Mouse (Mus musculus) forebrain, embryonic 14.5 days (tissue): ENCODE results near the gene Tm7sf3. TPM values are rescaled to one million over a fixed set of nuclear protein-coding genes. Genes with fewer than 3 reads are reported as not detected.

ENCODE experiments used
- ATAC-seq: fragments of 200-750 bp; cut with Nextera tagmentation; 2 replicates; pipeline ENCODE4 v1.8.0; 2017; ENCODE audit warnings: mild to moderate bottlenecking, moderate library complexity
- DNase-seq: peaks from one replicate; pipeline ENCODE4 v3.0.0-alpha.2; 2015; ENCODE audit warnings: low spot score
- H3K27ac ChIP-seq: fragments of 300-500 bp; sonication (generic); 2 replicates; pipeline ENCODE4 v1.5.1; 2014; ENCODE audit warnings: low read depth, mild to moderate bottlenecking, control low read depth, low read length, moderate library complexity
- H3K27me3 ChIP-seq: fragments of 300-500 bp; sonication (generic); replicated peaks from 2 replicates; pipeline ENCODE4 v1.6.1; 2014; ENCODE audit warnings: low read length, control low read depth, mixed read lengths; ENCODE audit not compliant: control insufficient read depth, insufficient read depth
- H3K36me3 ChIP-seq: fragments of 300-500 bp; sonication (generic); 2 replicates; pipeline ENCODE4 v1.6.1; 2014; ENCODE audit warnings: low read length, control low read depth; ENCODE audit not compliant: control insufficient read depth, insufficient read depth
- H3K4me1 ChIP-seq: fragments of 300-500 bp; sonication (generic); 2 replicates; pipeline ENCODE4 v1.6.1; 2014; ENCODE audit warnings: antibody characterized with exemption, low read length, control low read depth; ENCODE audit not compliant: control insufficient read depth, insufficient read depth
- H3K4me2 ChIP-seq: fragments of 300-500 bp; sonication (generic); 2 replicates; pipeline ENCODE4 v1.6.1; 2014; ENCODE audit warnings: mild to moderate bottlenecking, control low read depth, low read length
- H3K4me3 ChIP-seq: fragments of 300-500 bp; sonication (generic); 2 replicates; pipeline ENCODE4 v1.5.1; 2014; ENCODE audit warnings: low read depth, low read length, control low read depth
- H3K9ac ChIP-seq: fragments of 300-500 bp; sonication (generic); 2 replicates; pipeline ENCODE4 v1.6.1; 2014; ENCODE audit warnings: mild to moderate bottlenecking, low read length, control low read depth, moderate library complexity
- H3K9me3 ChIP-seq: fragments of 300-500 bp; sonication (generic); replicated peaks from 2 replicates; pipeline ENCODE4 v1.6.1; 2016; ENCODE audit warnings: low read length, control low read depth, mixed read lengths; ENCODE audit not compliant: control insufficient read depth
- WGBS: fragments of 180-500 bp; shearing (Covaris S2); extraction: QIAGEN DNeasy Blood & Tissue Kit; methylation state at CpG from one replicate; pipeline ENCODE4 v1.1.7; 2014; 5-methylcytosine and 5-hydroxymethylcytosine counted together
- polyA plus RNA-seq: library from polyadenylated mRNA; unstranded; fragments of >200 nt; fragmentation: Nextera tagmentation; extraction: Ambion mirVana; gene quantifications from 2 replicates; pipeline ENCODE4 v1.2.1, GENCODE M21; 2014

Gene Tm7sf3
- polyA plus RNA-seq, 1 experiment from 2014 or later: 29.5 TPM

DNA sequence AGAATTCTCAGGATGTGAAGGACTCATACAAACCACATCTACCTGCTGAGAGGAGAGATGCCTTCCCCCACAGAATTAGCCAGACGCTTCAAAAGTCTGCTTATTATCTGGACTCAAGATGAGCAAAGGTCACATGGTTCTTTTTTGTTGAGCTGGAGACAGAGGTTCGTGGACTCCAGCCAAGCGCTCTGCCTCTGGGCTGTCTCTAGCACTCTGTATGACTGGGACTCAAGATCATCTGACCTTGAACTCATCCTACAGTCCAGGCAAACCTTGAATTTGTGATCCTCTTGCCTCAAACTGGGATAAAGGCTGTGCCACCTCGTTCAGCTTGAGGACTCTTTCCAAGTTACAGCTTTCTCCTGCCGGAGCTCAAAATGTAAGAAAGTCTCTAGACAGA lies 21.5 kb upstream of the Tm7sf3 start:
- no peak overlapping the region for H3K4me2 ChIP-seq
- no peak overlapping the region for H3K4me3 ChIP-seq
- no peaks in the 10 kb centered on the region for H3K36me3 ChIP-seq
- WGBS: 57% methylated on average over 5 of the region's 5 CpGs
- no peak overlapping the region for H3K9ac ChIP-seq
- H3K9me3 ChIP-seq: no peaks in the 10 kb centered on the region
- DNase-seq: no peak
- H3K27me3 ChIP-seq: no peaks in the 10 kb centered on the region
- H3K27ac ChIP-seq: no peak overlapping the region
- ATAC-seq: no peak
- no peaks in the 10 kb centered on the region for H3K4me1 ChIP-seq

DNA sequence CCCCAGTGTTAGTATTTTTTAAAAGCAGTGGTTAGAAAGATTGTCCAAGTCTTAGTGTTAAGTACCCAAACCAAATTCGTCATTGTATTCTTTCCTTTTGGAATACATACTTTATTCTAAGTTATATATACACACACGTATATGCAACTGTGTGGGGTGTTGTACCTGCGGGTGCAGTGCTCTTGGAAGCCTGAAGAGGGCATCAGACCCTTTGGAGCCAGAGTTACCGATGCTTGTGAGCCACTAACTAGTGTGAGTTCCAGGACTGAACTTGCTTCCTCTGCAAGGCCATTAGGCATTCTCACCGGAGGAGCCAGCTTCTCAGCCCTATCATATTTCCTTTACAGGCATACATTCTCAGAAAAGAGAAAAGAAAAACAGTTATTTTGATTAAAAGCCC lies 20.1 kb upstream of the Tm7sf3 start:
- Histone ChIP-seq H3K4me2 (no peak overlapping the region), H3K9ac (no peak overlapping the region), H3K4me1 (no peaks in the 10 kb centered on the region), H3K36me3 (no peaks in the 10 kb centered on the region), H3K4me3 (no peak overlapping the region), H3K9me3 (no peaks in the 10 kb centered on the region), H3K27me3 (no peaks in the 10 kb centered on the region), H3K27ac (no peak overlapping the region)
- ATAC-seq (no peak), DNase-seq (peak; percentile 42)
- WGBS: 28% methylated on average over 5 of the region's 5 CpGs

DNA sequence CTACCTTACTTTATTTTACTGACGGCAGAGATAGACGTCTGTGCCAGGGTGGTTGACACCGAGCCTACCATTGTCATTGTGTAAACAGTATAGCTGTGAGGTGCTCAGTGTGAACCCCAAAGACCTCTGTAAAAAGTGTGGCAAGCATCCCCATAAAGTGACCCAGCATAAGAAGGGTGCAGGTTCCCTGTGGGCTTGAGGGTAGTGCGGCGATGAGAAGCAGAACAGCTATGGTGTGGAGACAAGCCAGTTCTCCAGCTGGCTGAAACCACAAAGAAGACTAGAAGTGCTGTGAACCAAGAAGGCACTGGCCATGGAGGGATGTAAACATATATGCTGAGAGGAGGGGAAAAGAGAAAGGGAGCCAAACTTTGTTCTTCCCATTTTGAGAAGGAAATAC lies 19.0 kb upstream of the Tm7sf3 start:
- Histone ChIP-seq H3K4me1 (no peaks in the 10 kb centered on the region), H3K36me3 (no peaks in the 10 kb centered on the region), H3K27ac (no peak overlapping the region), H3K9ac (no peak overlapping the region), H3K9me3 (no peaks in the 10 kb centered on the region), H3K4me3 (no peak overlapping the region), H3K4me2 (no peak overlapping the region), H3K27me3 (no peaks in the 10 kb centered on the region)
- WGBS: 83% methylated on average over 5 of the region's 5 CpGs
- DNase-seq (no peak), ATAC-seq (no peak)

DNA sequence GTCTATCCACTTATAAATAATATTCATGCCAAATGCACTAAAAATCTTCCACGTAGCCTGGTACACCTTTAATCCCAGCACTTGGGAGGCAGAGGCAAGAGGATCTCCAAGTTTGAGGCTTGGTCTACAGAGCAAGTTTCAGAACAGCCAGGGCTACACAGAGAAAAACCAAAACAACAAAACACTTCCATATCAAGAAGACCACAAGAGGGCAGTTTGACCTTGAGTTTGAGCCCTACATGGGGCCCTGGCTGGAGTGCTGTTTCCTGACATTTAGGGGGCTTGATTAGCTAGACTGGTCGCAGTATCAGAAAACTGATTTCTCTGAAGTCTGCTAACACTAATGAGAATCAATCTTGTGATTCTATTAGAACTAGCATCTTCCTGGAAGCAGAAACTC lies 18.0 kb upstream of the Tm7sf3 start:
- Histone ChIP-seq H3K9me3 (no peaks in the 10 kb centered on the region), H3K4me3 (no peak overlapping the region), H3K27ac (no peak overlapping the region), H3K4me2 (no peak overlapping the region), H3K4me1 (no peaks in the 10 kb centered on the region), H3K9ac (no peak overlapping the region), H3K27me3 (no peaks in the 10 kb centered on the region), H3K36me3 (no peaks in the 10 kb centered on the region)
- 76% methylated on average over 2 of the region's 2 CpGs for WGBS
- peak; percentile 12 for DNase-seq
- no peak for ATAC-seq

DNA sequence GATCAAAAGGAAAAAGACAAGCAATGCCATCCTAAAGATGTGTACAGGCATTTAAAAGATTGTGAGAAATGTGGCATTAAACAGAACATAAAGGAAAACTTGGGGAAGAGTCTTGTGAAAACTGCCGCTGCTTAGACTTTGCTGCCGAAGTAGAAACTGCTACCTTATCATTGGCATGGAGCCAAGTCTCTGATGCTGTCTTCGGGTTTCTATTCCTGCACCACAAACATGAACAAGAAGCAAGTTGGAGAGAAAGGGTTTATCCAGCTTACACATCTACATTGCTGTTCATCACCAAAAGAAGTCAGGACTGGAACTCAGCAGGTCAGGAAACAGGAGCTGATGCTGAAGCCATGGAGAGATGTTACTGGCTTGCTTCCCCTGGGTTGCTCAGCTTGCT lies 10.6 kb upstream of the Tm7sf3 start:
- Histone ChIP-seq H3K27ac (no peak overlapping the region), H3K4me3 (no peak overlapping the region), H3K27me3 (no peaks in the 10 kb centered on the region), H3K4me2 (no peak overlapping the region), H3K9ac (no peak overlapping the region), H3K36me3 (peaks cover 18% of the 10 kb centered on the region), H3K4me1 (no peaks in the 10 kb centered on the region), H3K9me3 (no peaks in the 10 kb centered on the region)
- 73% methylated on average over 3 of the region's 3 CpGs for whole genome bisulfite sequencing
- ATAC-seq (no peak), DNase-seq (no peak)

DNA sequence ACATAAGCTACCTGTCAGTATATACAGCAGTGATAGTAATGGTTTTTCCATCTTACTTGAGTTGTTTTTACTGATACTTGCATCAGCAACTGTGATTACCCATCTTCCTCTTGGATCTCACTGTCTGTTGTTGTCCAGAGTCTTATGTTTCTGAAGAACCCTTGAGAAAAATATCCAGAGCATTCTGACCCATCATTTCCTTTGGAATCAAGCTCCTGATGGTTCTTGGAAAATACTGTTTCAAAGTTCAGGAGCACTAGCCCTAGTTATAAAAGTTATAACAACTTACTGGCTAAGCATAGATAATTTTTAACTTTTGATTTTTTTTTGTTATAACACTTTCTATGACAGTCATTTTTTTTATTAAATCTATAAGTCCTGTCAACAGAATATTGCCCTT lies 8.8 kb upstream of the Tm7sf3 start:
- H3K27me3 ChIP-seq: no peaks in the 10 kb centered on the region
- no peaks in the 10 kb centered on the region for H3K4me1 ChIP-seq
- no peak for ATAC-seq

DNA sequence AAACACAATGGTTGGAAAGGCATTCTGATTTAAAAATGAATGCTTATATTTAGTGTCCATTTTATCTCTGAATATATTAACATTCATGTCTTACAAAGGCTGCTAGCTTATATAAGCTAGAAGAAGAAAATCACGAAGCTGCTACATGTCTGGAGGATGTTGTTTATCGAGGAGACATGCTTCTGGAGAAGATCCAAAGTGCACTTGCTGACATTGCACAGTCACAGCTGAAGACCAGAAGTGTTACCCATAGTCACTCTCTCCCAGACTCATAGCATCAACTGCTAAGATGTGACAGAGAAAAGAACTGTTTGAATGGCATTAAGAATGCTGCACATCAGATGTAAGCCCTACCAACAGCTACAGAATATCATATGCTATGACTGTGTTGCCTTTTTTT lies 7.4 kb upstream of the Tm7sf3 start:
- no peak overlapping the region for H3K9ac ChIP-seq
- H3K27me3 ChIP-seq: no peaks in the 10 kb centered on the region
- no peak overlapping the region for H3K4me2 ChIP-seq
- H3K27ac ChIP-seq: no peak overlapping the region
- DNase-seq (no peak), ATAC-seq (no peak)
- H3K4me1 ChIP-seq: no peaks in the 10 kb centered on the region
- peaks cover 18% of the 10 kb centered on the region for H3K36me3 ChIP-seq
- no peak overlapping the region for H3K4me3 ChIP-seq
- no peaks in the 10 kb centered on the region for H3K9me3 ChIP-seq
- 89% methylated on average over 2 of the region's 2 CpGs for whole genome bisulfite sequencing

More for the DNA sequence above, 8.8 kb upstream of the Tm7sf3 start:
- Histone ChIP-seq H3K4me2 (no peak overlapping the region), H3K4me3 (no peak overlapping the region), H3K36me3 (peaks cover 18% of the 10 kb centered on the region), H3K9ac (no peak overlapping the region), H3K9me3 (no peaks in the 10 kb centered on the region), H3K27ac (no peak overlapping the region)
- no peak for DNase-seq

DNA sequence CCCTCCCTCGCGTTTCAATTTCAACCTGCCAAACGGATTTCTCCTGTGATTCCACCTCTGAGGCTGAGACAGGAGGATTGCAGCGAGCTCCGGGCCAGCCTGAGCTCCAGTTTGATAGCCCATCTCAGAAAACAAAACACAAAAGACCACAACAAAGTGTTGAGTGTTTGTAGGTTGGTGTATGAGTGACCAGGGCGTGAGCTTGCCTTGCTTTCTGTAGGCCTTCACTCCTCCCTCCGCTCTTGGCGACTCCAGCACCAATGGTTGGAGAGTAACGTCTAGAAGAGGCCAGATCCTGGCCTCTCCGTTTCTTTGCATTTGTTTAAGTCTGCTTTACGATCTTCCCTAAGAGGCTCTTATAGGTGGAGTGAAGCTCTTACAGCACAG lies 553 bp upstream of the Tm7sf3 start:
- DNase-seq (no peak), ATAC-seq (no peak)
- peak overlapping the region; percentile 87 for H3K9ac ChIP-seq
- H3K27ac ChIP-seq: no peak overlapping the region
- peaks cover 7% of the 10 kb centered on the region for H3K4me1 ChIP-seq
- H3K4me2 ChIP-seq: peak overlapping the region; percentile 84
- H3K27me3 ChIP-seq: no peaks in the 10 kb centered on the region
- 47% methylated on average over 11 of the region's 11 CpGs for whole genome bisulfite sequencing
- H3K4me3 ChIP-seq: peak overlapping the region; percentile 79
- no peaks in the 10 kb centered on the region for H3K36me3 ChIP-seq
- no peaks in the 10 kb centered on the region for H3K9me3 ChIP-seq

DNA sequence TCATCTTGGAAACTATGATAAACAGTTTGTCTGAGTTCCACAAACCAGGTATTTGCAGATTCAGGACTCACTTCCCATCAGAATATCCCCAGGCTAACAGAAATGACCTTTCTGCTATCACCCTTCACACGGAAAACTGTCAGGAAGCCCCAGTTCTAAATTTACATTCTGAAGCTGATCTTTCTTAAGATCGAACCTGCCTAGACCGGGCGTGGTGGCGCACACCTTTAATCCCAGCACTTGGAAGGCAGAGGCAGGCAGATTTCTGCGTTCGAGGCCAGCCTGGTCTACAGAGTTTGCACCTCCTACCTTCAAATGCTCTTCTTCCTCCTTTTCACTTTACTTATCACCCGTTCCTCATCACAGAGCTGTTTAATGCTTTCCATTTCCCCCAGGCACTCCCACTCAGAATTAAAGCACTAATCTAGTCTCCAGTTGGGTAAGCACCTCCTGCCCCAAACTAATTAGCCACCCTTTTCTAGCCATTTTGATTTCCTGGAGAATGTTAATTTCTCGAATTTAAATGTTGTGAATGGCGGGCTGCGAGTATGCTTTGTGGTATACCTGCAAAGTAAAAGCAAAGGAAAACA lies 908 bp downstream of the Tm7sf3 start:
- no peaks in the 10 kb centered on the region for H3K27me3 ChIP-seq
- peak overlapping the region; percentile 48 for H3K4me2 ChIP-seq
- H3K4me3 ChIP-seq: peak overlapping the region; percentile 79
- H3K4me1 ChIP-seq: peaks cover 7% of the 10 kb centered on the region
- no peak overlapping the region for H3K27ac ChIP-seq
- H3K9ac ChIP-seq: peak overlapping the region; percentile 59
- H3K9me3 ChIP-seq: no peaks in the 10 kb centered on the region
- DNase-seq (no peak), ATAC-seq (no peak; the same call in 1 of the 2 replicates)
- H3K36me3 ChIP-seq: no peaks in the 10 kb centered on the region
- WGBS: 68% methylated on average over 11 of the region's 11 CpGs
